Mouse (Mus musculus): ENCODE results near the gene Chd1l. TPM values are rescaled to one million over a fixed set of nuclear protein-coding genes. Genes with fewer than 3 reads are reported as not detected.

Chd1l gene
- polyA plus RNA-seq, 1 experiment from 2014 or later = 4.3 TPM

DNA sequence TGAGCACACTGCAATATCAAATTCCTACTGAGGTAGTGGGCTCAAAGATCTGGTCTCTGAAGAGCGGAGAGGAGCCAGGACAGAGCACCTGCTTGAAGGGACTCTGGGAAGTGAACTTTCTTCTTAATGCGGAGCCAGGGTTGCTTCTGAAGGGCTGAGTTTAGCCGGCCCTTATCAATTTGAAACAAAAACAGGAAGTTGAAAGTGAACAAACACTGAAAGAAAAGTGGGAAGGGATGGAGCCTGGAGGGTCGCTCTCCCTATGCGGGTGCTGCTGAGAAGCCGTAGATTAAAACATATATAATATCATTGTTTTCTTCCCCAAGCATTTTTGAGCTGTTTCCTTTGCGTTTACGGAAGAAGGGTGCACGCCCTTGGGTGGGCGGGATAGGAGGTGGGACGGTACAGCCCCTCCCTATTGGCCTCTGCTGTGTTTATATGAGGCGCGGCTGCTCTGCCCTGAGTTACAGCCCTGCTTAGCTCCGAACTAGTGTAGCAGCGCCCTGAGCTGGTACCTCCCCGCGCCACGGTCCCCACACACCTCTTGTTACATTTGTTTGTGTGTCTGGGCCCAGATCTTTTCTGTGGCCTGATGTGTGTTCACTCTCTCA is 18.5 kb upstream of the Chd1l start, which contains the start of gene Fmo5:
TSS of gene Fmo5 (plus strand) at position 414 of the 611 bp plus-strand sequence.
- Histone ChIP-seq H3K4me1 (ENCODE audit: control insufficient read depth, insufficient read depth, low read length) (no peaks in the 10 kb centered on the region), H3K27me3 (ENCODE audit: control insufficient read depth, insufficient read depth, low read length) (no peaks in the 10 kb centered on the region), H3K36me3 (ENCODE audit: control insufficient read depth, insufficient read depth, low read length) (no peaks in the 10 kb centered on the region), H3K4me3 (ENCODE audit: low read depth, low read length) (peak within 1 kb of the TSS; percentile 19; the same call in 1 of the 2 replicates), H3K9me3 (ENCODE audit: control insufficient read depth, low read length) (no peaks in the 10 kb centered on the region), H3K27ac (ENCODE audit: low read depth, low read length) (no peak within 1 kb of the TSS), H3K9ac (replicated peaks; ENCODE audit: low read depth, low read length) (no peak within 1 kb of the TSS), H3K4me2 (ENCODE audit: low read depth, low read length) (peak within 1 kb of the TSS; percentile 44)
- 6% methylated on average over 18 of the region's 18 CpGs for WGBS
- peak; percentile 70; the same call in 1 of the 2 replicates for ATAC-seq (ENCODE audit: low read depth)

DNA sequence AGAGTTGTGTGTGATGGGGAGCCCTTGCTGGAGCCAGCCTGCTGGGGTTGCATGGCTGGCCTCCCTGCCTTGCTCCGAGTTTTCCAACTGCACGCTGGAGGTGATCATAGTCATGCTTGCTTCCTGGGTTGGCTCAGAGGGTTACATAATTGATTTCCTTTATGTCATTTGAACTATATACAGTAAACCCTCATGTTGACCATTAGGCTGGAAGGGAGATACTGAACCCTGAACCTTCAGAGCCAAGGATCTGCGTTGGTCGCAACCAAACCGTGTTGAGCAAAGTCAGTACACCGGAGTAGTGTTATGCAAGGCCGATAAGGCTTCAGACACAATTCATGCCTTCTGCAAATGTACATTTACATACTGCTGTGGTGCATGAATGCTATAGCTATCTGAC is 17.9 kb upstream of the Chd1l start:
- WGBS = 80% methylated on average over 7 of the region's 7 CpGs
- Histone ChIP-seq H3K4me1 (ENCODE audit: control insufficient read depth, insufficient read depth, low read length) (no peaks in the 10 kb centered on the region), H3K4me2 (ENCODE audit: low read depth, low read length) (no peak overlapping the region), H3K4me3 (ENCODE audit: low read depth, low read length) (no peak overlapping the region), H3K27me3 (ENCODE audit: control insufficient read depth, insufficient read depth, low read length) (no peaks in the 10 kb centered on the region), H3K27ac (ENCODE audit: low read depth, low read length) (no peak overlapping the region), H3K9me3 (ENCODE audit: control insufficient read depth, low read length) (no peaks in the 10 kb centered on the region), H3K9ac (replicated peaks; ENCODE audit: low read depth, low read length) (no peak overlapping the region), H3K36me3 (ENCODE audit: control insufficient read depth, insufficient read depth, low read length) (no peaks in the 10 kb centered on the region)
- ATAC-seq (ENCODE audit: low read depth) = no peak

DNA sequence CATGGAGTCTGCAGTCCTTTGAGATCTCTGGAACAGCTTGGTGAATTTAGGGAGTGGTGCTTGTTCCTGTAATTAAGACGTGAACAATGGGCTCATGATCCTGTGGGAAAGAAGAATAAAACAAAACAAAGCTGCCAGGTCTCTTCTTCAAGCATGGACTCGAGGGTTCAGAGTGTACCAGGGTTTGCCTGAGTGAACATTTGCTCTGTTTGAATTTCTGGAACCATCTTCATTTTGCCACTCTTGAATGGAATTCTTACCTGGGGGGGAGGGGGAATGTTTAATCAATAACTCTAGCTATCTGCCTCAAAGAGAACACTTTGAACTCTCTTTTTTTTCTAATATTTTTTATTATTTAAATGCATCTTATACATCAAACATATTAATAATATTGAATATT is 14.6 kb upstream of the Chd1l start:
- WGBS = 49% methylated on average over 2 of the region's 2 CpGs
- no peak overlapping the region for H3K4me3 ChIP-seq (ENCODE audit: low read depth, low read length)
- no peaks in the 10 kb centered on the region for H3K9me3 ChIP-seq (ENCODE audit: control insufficient read depth, low read length)
- H3K27ac ChIP-seq (ENCODE audit: low read depth, low read length) = no peak overlapping the region
- H3K4me2 ChIP-seq (ENCODE audit: low read depth, low read length) = no peak overlapping the region
- H3K4me1 ChIP-seq (ENCODE audit: control insufficient read depth, insufficient read depth, low read length) = no peaks in the 10 kb centered on the region
- no peak overlapping the region for H3K9ac ChIP-seq (replicated peaks; ENCODE audit: low read depth, low read length)
- no peaks in the 10 kb centered on the region for H3K36me3 ChIP-seq (ENCODE audit: control insufficient read depth, insufficient read depth, low read length)
- H3K27me3 ChIP-seq (ENCODE audit: control insufficient read depth, insufficient read depth, low read length) = no peaks in the 10 kb centered on the region
- ATAC-seq (ENCODE audit: low read depth) = no peak

DNA sequence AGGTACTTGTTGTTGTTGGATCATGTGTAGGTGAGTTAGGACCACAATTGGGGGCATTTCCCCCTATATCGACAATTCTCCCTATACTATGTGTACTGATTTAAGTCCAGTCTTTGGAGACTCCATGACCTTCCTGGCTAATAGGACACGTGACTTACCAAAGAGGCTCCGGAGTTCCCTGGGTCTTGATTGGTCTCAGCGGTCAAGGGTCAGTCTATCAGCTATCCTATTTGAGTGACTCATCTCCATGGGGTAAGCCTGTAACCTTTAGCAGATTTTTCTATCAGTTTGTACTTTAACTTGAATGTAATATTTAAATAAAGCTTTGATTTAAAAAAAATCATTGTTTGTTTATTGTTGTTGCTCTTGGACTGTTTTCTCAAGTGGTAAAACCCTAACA is 10.7 kb upstream of the Chd1l start:
- Histone ChIP-seq H3K9me3 (ENCODE audit: control insufficient read depth, low read length) (no peaks in the 10 kb centered on the region), H3K4me1 (ENCODE audit: control insufficient read depth, insufficient read depth, low read length) (no peaks in the 10 kb centered on the region), H3K36me3 (ENCODE audit: control insufficient read depth, insufficient read depth, low read length) (no peaks in the 10 kb centered on the region), H3K4me3 (ENCODE audit: low read depth, low read length) (no peak overlapping the region), H3K27ac (ENCODE audit: low read depth, low read length) (no peak overlapping the region), H3K9ac (replicated peaks; ENCODE audit: low read depth, low read length) (no peak overlapping the region), H3K4me2 (ENCODE audit: low read depth, low read length) (no peak overlapping the region), H3K27me3 (ENCODE audit: control insufficient read depth, insufficient read depth, low read length) (no peaks in the 10 kb centered on the region)
- ATAC-seq (ENCODE audit: low read depth) = no peak
- WGBS = 91% methylated on average over 4 of the region's 4 CpGs

DNA sequence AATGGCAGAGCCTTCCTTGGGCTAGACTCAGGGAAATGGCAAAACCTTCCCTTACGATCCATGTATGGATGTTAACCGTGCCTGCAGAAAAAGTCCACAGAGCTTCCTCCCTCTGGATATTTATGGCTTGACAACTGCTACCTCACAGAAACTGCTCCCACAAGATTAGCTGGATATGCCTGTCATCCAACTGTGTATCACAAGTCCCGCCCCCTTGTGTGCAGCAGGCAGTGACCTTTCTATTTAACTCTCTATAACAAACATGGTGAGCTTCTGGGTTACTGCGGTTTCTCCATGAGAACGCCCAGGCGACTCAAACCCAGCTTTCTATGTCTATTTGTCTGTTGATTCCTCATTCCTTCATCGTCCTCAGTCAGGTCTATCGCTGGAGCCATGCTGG is 7.9 kb upstream of the Chd1l start:
- no peaks in the 10 kb centered on the region for H3K4me1 ChIP-seq (ENCODE audit: control insufficient read depth, insufficient read depth, low read length)
- no peak overlapping the region for H3K4me2 ChIP-seq (ENCODE audit: low read depth, low read length)
- H3K9me3 ChIP-seq (ENCODE audit: control insufficient read depth, low read length) = no peaks in the 10 kb centered on the region
- H3K9ac ChIP-seq (replicated peaks; ENCODE audit: low read depth, low read length) = no peak overlapping the region
- H3K27ac ChIP-seq (ENCODE audit: low read depth, low read length) = no peak overlapping the region
- no peak overlapping the region for H3K4me3 ChIP-seq (ENCODE audit: low read depth, low read length)
- 82% methylated on average over 8 of the region's 8 CpGs for WGBS
- ATAC-seq (ENCODE audit: low read depth) = no peak
- no peaks in the 10 kb centered on the region for H3K36me3 ChIP-seq (ENCODE audit: control insufficient read depth, insufficient read depth, low read length)
- H3K27me3 ChIP-seq (ENCODE audit: control insufficient read depth, insufficient read depth, low read length) = no peaks in the 10 kb centered on the region

DNA sequence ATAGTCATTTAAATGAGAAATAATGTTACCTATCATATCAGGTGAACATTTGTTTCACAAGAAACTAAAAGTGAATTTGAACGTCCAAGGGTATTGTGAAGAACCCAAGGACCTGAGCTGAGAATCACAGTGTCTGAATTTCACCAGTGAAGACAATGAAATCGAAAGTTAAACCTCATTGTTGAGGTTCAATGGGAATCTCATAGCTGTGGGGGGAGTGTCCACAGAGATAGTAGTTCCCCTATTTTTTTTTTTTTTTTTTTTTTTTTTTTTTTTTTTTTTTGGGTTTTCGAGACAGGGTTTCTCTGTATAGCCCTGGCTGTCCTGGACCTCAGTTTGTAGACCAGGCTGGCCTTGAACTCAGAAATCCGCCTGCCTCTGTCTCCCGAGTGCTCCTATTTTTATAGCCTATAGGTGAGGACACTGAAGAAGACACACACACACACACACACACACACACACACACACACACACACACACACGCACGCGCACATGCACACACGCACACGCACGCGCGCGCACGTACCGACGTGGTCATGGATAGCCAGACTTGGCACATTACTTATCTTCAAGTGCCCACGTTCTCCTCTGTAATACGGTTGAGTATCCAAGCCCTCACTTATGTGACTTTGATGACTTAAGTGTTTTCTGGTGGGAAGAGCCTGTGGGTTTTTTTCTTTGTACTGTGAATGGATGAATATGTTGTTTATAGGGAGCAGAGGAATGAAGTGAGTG is 7.3 kb upstream of the Chd1l start:
- Histone ChIP-seq H3K36me3 (ENCODE audit: control insufficient read depth, insufficient read depth, low read length) (no peaks in the 10 kb centered on the region), H3K9ac (replicated peaks; ENCODE audit: low read depth, low read length) (no peak overlapping the region), H3K4me1 (ENCODE audit: control insufficient read depth, insufficient read depth, low read length) (no peaks in the 10 kb centered on the region), H3K4me3 (ENCODE audit: low read depth, low read length) (no peak overlapping the region), H3K27me3 (ENCODE audit: control insufficient read depth, insufficient read depth, low read length) (no peaks in the 10 kb centered on the region), H3K4me2 (ENCODE audit: low read depth, low read length) (no peak overlapping the region), H3K27ac (ENCODE audit: low read depth, low read length) (no peak overlapping the region), H3K9me3 (ENCODE audit: control insufficient read depth, low read length) (no peaks in the 10 kb centered on the region)
- 96% methylated on average over 15 of the region's 19 CpGs for WGBS
- ATAC-seq (ENCODE audit: low read depth) = no peak

DNA sequence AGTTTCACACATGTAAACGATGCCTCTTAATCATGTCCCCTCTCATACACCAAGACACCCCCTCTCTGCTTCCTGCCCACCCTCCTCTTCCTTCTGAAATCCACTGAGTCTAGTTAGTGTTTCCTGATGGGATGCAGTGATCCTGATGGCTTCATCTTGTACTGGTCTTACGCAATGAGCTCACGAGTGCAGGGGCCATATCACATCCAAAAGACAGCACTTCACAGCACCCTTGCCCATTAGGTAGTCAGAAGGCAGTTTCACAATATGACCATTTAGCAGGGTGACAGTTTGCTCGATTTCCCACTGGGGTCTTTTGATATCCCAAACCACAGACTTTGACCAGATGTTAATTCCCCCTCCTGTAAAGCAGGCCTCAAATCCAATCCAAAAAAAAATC is 5.9 kb upstream of the Chd1l start:
- H3K27me3 ChIP-seq (ENCODE audit: control insufficient read depth, insufficient read depth, low read length) = no peaks in the 10 kb centered on the region
- H3K4me3 ChIP-seq (ENCODE audit: low read depth, low read length) = no peak overlapping the region
- no peak for ATAC-seq (ENCODE audit: low read depth)
- 91% methylated on average over 4 of the region's 4 CpGs for WGBS
- H3K4me2 ChIP-seq (ENCODE audit: low read depth, low read length) = no peak overlapping the region
- H3K36me3 ChIP-seq (ENCODE audit: control insufficient read depth, insufficient read depth, low read length) = no peaks in the 10 kb centered on the region
- no peak overlapping the region for H3K9ac ChIP-seq (replicated peaks; ENCODE audit: low read depth, low read length)
- no peaks in the 10 kb centered on the region for H3K9me3 ChIP-seq (ENCODE audit: control insufficient read depth, low read length)
- no peaks in the 10 kb centered on the region for H3K4me1 ChIP-seq (ENCODE audit: control insufficient read depth, insufficient read depth, low read length)
- no peak overlapping the region for H3K27ac ChIP-seq (ENCODE audit: low read depth, low read length)

DNA sequence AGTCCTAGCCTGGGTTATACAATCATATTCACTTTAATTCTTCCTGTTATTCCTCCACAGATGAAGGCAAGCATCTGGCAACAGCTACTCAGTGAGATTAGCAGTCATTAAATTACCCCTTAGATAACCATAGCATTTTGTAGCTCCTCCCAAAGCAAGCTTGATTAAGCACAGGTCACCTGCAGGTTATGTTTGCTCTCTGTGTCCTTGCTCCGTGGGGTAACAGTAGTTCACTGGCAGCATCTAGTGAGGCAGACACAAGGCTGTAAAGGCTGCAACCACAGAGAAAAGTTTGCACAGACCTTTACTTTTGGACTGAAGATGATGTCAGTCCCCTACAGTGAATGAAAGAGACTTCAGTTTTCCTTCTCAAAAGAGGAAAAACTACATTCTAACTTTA is 5.2 kb upstream of the Chd1l start:
- Histone ChIP-seq H3K4me3 (ENCODE audit: low read depth, low read length) (no peak overlapping the region), H3K4me2 (ENCODE audit: low read depth, low read length) (no peak overlapping the region), H3K9me3 (ENCODE audit: control insufficient read depth, low read length) (no peaks in the 10 kb centered on the region), H3K27me3 (ENCODE audit: control insufficient read depth, insufficient read depth, low read length) (no peaks in the 10 kb centered on the region), H3K36me3 (ENCODE audit: control insufficient read depth, insufficient read depth, low read length) (no peaks in the 10 kb centered on the region), H3K4me1 (ENCODE audit: control insufficient read depth, insufficient read depth, low read length) (no peaks in the 10 kb centered on the region), H3K9ac (replicated peaks; ENCODE audit: low read depth, low read length) (no peak overlapping the region), H3K27ac (ENCODE audit: low read depth, low read length) (no peak overlapping the region)
- ATAC-seq (ENCODE audit: low read depth) = no peak
- WGBS = 23% methylated on average over 1 of the region's 1 CpGs

DNA sequence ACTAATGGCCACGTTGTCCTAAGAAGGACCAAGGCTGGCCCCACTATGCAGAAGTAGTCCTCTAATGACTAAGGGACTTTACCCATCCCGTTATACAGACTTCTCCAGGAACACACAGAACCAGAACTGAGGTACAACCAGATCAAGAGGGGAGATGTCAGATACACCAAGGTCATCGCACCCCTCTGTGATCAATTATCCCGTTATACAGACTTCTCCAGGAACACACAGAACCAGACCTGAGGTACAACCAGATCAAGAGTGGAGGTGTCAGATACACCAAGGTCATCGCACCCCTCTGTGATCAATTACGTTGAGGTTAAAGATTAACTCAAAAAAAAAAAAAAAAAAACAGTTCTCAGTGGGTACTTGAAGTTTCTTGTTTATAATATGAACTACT is 1.0 kb upstream of the Chd1l start:
- Histone ChIP-seq H3K27ac (ENCODE audit: low read depth, low read length) (no peak overlapping the region), H3K4me2 (ENCODE audit: low read depth, low read length) (no peak overlapping the region), H3K9me3 (ENCODE audit: control insufficient read depth, low read length) (no peaks in the 10 kb centered on the region), H3K4me3 (ENCODE audit: low read depth, low read length) (no peak overlapping the region), H3K9ac (replicated peaks; ENCODE audit: low read depth, low read length) (no peak overlapping the region), H3K36me3 (ENCODE audit: control insufficient read depth, insufficient read depth, low read length) (no peaks in the 10 kb centered on the region), H3K4me1 (ENCODE audit: control insufficient read depth, insufficient read depth, low read length) (0 out of 2 replicates have a peak, but pooled peaks cover 3% of the 10 kb centered on the region), H3K27me3 (ENCODE audit: control insufficient read depth, insufficient read depth, low read length) (no peaks in the 10 kb centered on the region)
- no peak for ATAC-seq (ENCODE audit: low read depth)
- WGBS = 95% methylated on average over 6 of the region's 6 CpGs

Data from neural tube, embryonic 14.5 days (tissue).